Mouse (Mus musculus): Measurements from ENCODE around the gene Srgn.

GRCm38 (mm10) chr10:62450280-62450640, 77.0 kb downstream of the Srgn start:
- TF ChIP-seq CTCF (IDR thresholded peaks at IDR 0.05; ENCODE audit: control insufficient read depth, insufficient read depth, insufficient read length) (no peak), CEBPB (IDR thresholded peaks at IDR 0.05; ENCODE audit: low read depth) (no peak), MAX (IDR thresholded peaks at IDR 0.05) (no peak), USF1 (IDR thresholded peaks at IDR 0.05; ENCODE audit: low read depth) (no peak), FOSL1 (IDR thresholded peaks at IDR 0.05; ENCODE audit: insufficient read depth, low read length, poor library complexity, severe bottlenecking) (no peak), MYOG (IDR thresholded peaks at IDR 0.05; ENCODE audit: control insufficient read depth, extremely low read depth, insufficient read length) (no peak), MYOD1 (IDR thresholded peaks at IDR 0.05; ENCODE audit: control insufficient read depth, insufficient read length, low read depth) (no peak)
